Mouse (Mus musculus) cerebral cortex, adult 2 months (tissue): ENCODE results near the gene Stx1b.

Source experiments
- WGBS: fragments of 180-500 bp; shearing (Covaris S2); methylation state at CpG from one replicate; pipeline ENCODE4 v1.1.7; 2018; 5-methylcytosine and 5-hydroxymethylcytosine counted together

Gene Stx1b

GRCm38 (mm10) chr7:127776878-127777473 is 47.4 kb downstream of the Stx1b start:
- 1% methylated on average over 66 of the region's 70 CpGs for WGBS

DNA sequence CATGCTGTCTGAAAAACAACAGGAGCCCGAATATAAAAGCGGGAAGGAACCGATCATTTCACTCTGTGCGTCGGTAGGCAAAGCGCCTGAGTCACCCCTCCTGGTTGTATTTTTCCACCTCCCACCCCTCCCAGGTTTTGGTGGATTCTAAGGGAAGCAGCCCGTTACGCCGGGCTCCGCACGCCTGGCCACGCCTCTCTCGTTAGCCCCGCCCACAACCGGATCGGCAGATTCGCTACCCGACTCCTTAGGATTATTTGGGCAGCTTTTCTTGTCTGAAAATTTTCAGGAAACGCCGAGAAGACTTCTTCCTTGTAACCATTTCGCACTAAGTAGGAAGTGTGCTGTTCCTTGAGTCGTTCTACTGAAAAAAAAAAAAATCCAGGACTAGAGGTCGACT is 47.9 kb downstream of the Stx1b start, which contains the start of gene Setd1a:
Gene Setd1a (plus strand): TSS at position 245 of the 400 bp plus-strand sequence.
- under 1% methylated on average over 23 of the region's 23 CpGs for WGBS

- 63% methylated on average over 7 of the region's 7 CpGs for WGBS
These were observed 48.5 kb downstream of the Stx1b start for GRCm38 (mm10) chr7:127775837-127776236.

- WGBS, result 36% methylated on average over 9 of the region's 9 CpGs
These were observed 50.5 kb downstream of the Stx1b start for GRCm38 (mm10) chr7:127773664-127774384.

- 89% methylated on average over 1 of the region's 1 CpGs for WGBS
These were observed 51.8 kb downstream of the Stx1b start for GRCm38 (mm10) chr7:127772557-127772956.

- WGBS, result 61% methylated on average over 3 of the region's 3 CpGs
These were observed 52.3 kb downstream of the Stx1b start for GRCm38 (mm10) chr7:127772080-127772479.

DNA sequence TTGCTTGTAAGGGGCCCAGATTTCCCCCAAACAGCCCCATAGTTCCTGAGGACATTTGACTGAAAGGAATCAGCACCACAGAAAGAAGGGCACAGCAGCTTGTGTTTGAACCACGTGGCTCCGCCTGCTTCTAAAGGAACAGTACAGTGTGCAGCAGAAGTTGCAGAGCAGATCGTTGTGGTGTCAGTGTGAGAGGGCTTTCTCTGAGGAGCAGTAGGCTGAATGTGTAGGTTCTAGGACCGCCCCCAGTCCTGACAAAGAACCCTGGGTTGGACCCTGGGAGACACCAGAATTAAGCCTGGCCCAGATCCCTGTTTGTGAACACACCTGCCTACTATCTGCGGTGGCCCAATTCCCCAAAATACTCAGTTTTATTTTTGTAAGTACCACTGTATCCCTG is 53.1 kb downstream of the Stx1b start:
- WGBS, result 37% methylated on average over 5 of the region's 5 CpGs

DNA sequence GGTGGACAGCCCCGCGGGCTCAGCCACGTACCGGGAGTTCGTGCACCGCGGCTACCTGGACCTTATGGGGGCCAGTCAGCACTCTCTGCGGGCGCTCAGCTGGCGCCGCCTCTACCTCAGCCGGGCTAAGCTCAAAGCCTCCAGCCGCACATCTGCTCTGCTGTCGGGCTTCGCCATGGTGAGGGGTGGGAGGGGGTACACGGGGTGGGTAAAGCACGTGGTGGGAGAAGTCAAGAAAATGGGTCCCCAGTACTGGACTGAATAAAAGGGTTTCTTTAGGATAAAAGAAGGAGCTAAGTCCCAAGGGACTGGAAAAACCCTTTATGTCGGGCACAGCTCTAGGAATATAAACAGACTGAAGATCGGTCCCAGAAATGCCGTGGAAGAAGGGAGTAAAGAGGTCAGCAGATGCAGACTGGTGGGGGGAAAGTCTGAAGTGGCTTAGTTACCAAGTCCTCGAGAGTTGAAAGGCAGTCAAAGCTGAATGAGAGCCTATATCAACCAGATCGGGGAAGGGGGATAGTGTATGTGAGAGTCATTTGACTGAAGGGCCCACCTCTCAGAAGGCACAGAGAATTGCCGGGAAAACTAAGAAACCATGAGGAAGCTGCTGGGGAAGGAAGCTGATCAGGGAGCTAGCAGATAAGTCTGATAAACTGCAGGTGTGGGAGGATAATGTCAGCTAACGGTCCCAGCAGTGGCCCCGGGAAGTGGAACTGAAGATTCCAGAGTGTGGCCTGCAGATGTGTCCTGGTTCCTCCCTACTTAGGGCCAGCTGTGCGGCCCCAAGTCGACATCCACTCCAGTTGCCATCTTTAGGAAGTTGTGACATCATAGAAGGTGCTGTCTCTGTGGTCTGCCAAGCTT is 54.1 kb downstream of the Stx1b start:
- 3% methylated on average over 27 of the region's 27 CpGs for WGBS

GRCm38 (mm10) chr7:127769651-127770038 is 54.7 kb downstream of the Stx1b start, which contains the start of gene Orai3:
Gene Orai3 (plus strand): TSS chr7:127769815.
- WGBS, result under 1% methylated on average over 24 of the region's 24 CpGs

DNA sequence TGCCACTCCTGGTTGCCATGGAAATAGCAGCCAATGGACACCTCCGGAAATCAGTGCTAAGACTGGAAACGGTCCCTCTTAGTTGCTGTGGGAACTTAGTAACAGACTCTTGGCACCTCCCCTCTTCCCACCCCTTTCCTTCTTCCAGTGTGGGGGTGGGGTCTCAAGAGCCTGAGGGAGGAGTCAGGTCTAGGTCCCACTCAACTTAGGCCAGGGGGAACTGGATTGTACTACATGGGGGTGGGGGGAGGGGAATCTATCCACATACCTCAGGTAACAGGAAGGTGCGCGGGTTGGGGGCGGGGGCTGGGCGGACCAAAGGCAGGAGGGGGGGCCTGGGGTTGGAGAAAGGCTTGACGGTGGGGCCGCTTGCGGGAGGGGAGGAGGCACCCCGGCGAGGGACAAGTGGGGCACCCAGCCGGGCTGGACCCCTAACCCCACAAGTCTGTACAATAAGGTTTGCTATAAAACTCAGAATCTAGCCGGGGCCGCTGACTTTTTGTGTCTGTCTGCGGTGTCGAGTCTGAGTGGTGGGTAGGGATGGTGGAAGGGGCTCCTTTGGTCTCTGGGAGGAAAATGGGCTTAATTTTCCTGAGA is 55.3 kb downstream of the Stx1b start:
- WGBS, result under 1% methylated on average over 16 of the region's 16 CpGs

- WGBS, result 34% methylated on average over 13 of the region's 13 CpGs
These were observed 55.9 kb downstream of the Stx1b start for GRCm38 (mm10) chr7:127768346-127768996.

DNA sequence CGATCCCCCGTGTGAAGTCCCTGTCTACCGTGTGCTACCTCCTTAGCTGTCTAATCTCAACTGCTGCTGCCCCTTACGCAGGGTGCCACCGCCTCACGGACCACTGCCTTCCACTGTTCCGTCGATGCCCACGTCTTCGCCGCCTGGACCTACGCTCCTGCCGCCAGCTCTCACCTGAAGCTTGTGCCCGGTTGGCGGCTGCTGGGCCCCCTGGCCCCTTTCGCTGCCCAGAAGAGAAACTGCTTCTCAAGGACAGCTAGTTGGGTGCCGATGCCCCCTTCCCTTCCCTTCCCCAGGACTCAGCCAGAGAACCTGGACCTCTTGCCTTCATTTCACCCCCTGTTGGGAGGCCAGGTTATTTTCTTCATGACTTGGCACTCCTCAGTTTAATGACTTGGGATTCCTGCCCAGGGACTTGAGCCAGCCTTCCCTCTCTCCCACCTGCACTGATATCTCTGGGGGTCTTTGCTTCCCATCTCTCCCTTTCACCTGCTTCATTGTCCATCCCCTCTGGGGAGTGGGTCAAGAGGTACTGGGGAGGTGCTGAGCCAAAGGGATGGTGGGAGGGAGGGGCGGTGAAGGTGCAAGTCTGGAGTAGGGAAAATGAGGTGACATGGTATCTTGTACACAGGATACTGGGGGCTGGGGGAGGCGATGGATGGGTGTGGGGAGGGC is 56.5 kb downstream of the Stx1b start:
- WGBS, result 92% methylated on average over 19 of the region's 19 CpGs

DNA sequence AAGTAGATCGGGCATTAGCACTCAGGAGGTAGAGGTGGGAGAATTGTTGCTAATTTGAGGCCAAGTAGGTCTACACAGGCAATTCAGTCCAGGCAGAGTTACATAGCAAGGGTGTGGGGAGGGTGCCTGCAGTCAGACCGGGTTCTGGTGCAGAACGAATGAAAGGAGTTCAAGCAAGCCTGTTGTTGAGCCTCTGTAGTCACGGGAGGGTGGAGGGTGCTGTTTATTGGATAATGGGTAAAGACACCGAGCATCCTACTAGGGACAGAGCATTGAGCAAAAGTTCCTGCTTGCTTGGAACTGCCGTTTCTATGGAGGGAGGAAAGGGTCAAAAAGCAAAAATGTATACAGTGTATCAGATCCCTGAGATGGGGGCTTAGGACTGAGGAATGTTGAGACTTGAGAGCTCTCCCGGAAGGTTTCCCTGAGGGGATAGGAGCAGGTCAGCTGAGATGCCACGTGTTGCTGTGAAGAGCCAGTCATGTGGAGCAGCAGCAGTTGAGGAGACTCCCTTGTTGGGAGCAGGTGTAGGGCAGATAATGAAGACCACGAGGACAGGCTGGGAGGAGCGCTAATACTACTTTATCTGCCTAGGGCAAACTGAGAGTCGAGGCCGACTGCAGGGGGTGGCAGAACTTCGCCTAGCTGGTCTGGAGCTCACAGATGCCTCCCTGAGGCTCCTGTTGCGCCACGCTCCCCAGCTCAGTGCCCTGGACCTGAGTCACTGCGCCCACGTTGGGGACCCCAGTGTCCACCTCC is 57.3 kb downstream of the Stx1b start:
- WGBS, result 76% methylated on average over 17 of the region's 17 CpGs

DNA sequence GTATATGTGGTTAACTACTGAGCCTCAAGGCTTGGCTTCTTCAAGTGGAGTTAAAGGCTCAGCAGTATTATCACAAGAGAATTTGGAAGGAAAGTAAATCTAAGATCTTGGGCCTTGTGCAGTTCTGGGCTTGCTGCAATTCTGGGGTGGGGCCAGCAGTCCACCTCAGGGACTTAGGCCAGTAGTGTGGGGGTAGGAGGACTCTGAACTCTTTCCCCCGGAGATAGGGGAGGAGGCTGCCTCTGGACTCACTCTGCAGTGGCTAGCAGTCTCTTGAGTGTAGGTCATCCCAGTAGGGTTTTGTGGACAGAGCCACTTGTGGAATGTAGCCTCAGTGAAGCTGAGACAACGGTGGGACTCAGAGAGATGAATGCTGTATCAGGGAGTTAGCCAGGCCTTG is 58.6 kb downstream of the Stx1b start:
- WGBS, result 85% methylated on average over 2 of the region's 2 CpGs

DNA sequence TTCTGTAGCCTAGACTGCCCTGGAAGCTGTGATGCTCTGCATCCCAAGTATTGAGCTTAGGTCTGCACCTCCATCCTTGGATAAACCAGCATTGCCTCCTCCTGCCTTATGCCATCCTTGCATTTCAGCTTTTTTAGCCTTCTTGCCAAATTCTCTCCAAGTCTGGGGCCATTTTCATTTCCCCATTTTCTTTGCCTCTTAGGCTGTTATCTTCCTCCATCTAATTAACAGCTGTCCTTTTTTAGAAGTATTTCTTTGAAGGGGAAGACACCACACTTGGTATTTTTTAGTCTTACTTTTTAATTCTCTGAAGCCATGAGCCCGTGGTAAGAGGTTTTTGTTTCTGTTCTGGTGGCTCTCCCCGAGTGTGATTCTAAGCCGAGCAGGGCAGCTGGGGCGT is 60.7 kb downstream of the Stx1b start:
- 75% methylated on average over 4 of the region's 4 CpGs for WGBS

- whole genome bisulfite sequencing, result 28% methylated on average over 7 of the region's 7 CpGs
These were observed 63.3 kb downstream of the Stx1b start for GRCm38 (mm10) chr7:127761026-127761425.

DNA sequence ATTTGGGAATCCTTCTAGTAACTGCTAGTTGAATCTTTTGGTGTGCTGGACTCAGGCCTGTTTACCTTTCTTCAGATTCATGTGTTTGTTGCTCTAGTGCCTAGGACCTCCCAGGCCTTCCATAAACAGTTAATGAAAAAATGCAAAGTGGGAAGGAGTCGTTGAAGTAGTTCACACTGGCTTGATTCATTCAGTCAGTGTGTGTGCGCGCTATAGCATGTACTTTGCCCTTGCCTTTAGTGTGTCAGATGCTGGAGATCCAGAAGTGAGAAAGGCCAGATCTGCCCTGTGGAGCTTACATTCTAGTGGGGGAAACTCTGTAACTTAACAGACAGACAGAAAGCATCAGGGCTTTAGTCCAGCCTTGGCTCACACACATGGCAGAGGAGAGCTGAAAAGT is 63.9 kb downstream of the Stx1b start:
- WGBS, result 72% methylated on average over 3 of the region's 3 CpGs

GRCm38 (mm10) chr7:127759716-127760115 is 64.6 kb downstream of the Stx1b start:
- WGBS, result 75% methylated on average over 6 of the region's 6 CpGs
